Mouse (Mus musculus) monocyte, adult 2 months (primary cell): ENCODE results near the gene Slfnl1.

Experiments
- DNase-seq, 2 experiments: peaks; one replicate each; pipeline ENCODE4 v3.0.0; 2022; ENCODE audit warnings: low spot score in 2 of 2, low read depth in 1 of 2

Slfnl1 gene

GRCm38 (mm10) chr4:120580894-120581293 is 48.9 kb downstream of the Slfnl1 start:
- no peak for DNase-seq

- no peak for DNase-seq
Measured at GRCm38 (mm10) chr4:120581711-120582110, 49.7 kb downstream of the Slfnl1 start.
